Mouse (Mus musculus): ENCODE data around the gene Nrf1.

DNA sequence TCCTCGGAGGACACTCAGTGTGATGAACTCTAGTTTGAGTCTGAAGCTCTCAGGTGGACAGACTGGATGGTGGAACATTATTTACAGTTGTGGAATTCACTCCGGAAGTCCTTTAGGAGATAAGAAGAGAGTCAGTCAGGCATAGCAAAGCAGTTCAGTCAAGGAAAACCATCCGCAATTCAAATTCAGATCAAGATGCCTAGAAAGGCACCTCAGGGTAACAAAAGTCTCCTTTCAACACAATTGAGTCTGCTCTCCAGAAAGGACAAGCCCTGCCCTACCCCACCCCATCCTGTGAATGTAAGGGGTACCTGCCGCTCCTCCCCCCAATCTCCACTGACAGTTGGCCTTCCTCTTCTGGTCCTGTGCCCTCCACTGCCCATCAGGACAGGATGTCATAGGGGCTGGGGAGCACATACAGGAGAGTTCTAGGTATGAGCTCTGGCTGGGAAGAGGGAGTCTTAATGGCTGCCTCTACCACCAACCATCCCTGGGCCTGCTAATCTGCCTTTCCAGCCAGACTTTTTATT lies 111.8 kb downstream of the Nrf1 start:
- TF ChIP-seq CTCF (IDR thresholded peaks at IDR 0.05; ENCODE audit: extremely low read depth, insufficient read depth, low read length) (no peak), POLR2A (IDR thresholded peaks at IDR 0.05; ENCODE audit: extremely low read depth, insufficient read depth, low read length) (no peak)
